Comparison of ENCODE assay signal across 14 mouse cellular contexts in the genomic region with DNA sequence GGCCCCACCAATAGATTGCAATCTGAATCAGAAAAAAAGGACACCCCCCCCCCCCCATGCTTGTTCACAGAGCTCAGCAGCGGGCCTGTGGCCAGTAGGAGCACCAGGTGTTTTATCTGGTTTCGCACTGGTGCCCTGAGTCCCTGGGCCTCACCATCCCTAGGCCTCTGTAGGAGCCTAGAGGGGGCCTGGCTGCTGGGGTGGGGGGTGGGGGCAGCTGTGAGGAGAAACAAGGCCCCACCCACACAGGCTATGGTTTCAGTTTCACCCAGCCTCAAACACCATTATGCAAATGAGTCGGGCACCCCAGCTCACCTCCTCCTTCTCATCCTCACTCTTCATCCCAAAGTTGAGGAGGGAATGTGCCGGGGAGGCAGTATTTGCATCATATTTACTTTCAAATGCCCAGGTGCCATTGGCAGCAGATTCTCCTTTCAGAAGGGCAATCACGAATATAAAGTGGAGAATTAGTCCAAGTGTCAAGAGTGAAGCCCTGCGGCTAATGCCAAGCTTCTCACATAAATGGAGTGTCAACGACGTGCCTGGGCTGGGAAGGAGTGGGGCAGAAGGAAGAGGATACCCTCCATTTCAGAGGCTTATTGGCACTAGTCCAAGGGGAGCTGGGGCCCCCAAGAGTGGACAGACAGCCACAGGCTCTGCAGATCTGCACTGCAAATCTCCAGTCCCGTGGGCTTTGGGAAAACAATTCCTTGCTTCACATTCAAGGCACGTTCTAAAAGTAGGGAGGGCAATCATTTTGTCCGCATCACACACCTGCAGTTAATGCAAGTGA.
A peak's percentile ranks its signal among the peaks of the same experiment; 100 is the strongest.
DNase-seq lines count a peak whose midpoint lies in the region; ATAC-seq and TF ChIP-seq lines count a peak whose summit lies in the region.
"Had no signal": no experiment of that assay in that cellular context is flagged by ENCODE, and none has a peak within 500 bp of the region (broad histone marks: within the 10 kb centered on the region; RNA-seq: fewer than 3 reads in every experiment).

No protein-coding gene starts in this region.

- no peaks in the 10 kb centered on the region for H3K36me3 ChIP-seq in kidney, embryonic 15.5 days
- H3K36me3 ChIP-seq: embryonic facial prominence, embryonic 15.5 days; midbrain, embryonic 12.5 days had no signal

- H3K9me3 ChIP-seq in kidney, embryonic 15.5 days (replicated peaks) = no peaks in the 10 kb centered on the region
- H3K9me3 ChIP-seq: embryonic facial prominence, embryonic 15.5 days; midbrain, embryonic 12.5 days had no signal

- peak; percentile 58 for ATAC-seq in kidney, embryonic 15.5 days (replicated peaks; ENCODE audit: low FRiP score)

- 0 out of 2 replicates have a peak overlapping the region, but pooled peaks have one; percentile 1 for H3K4me2 ChIP-seq in kidney, embryonic 15.5 days
- H3K4me2 ChIP-seq: embryonic facial prominence, embryonic 15.5 days; midbrain, embryonic 12.5 days had no signal

- WGBS in kidney, embryonic 15.5 days = 32% methylated on average over 11 of the region's 11 CpGs

- intact Hi-C loops in gastrocnemius, adult 2 months (cut with DNase I) = no loop called here

- H3K4me3 ChIP-seq in gastrocnemius, adult 2 months = peak overlapping the region; percentile 53
- H3K4me3 ChIP-seq in kidney, embryonic 15.5 days (replicated peaks) = no peak overlapping the region
- H3K4me3 ChIP-seq: embryonic facial prominence, embryonic 15.5 days; midbrain, embryonic 12.5 days had no signal

- H3K9ac ChIP-seq in kidney, embryonic 15.5 days = no peak overlapping the region
- H3K9ac ChIP-seq: embryonic facial prominence, embryonic 15.5 days; midbrain, embryonic 12.5 days had no signal

- H3K27ac ChIP-seq in gastrocnemius, adult 2 months = peak overlapping the region; percentile 43
- H3K27ac ChIP-seq in kidney, embryonic 15.5 days = no peak overlapping the region
- H3K27ac ChIP-seq: embryonic facial prominence, embryonic 15.5 days; midbrain, embryonic 12.5 days had no signal

- H3K27me3 ChIP-seq in kidney, embryonic 15.5 days = peaks cover 13% of the 10 kb centered on the region; the same call in 1 of the 2 replicates

- DNase-seq in gastrocnemius, adult 2 months = no peak
- DNase-seq in gastrocnemius, postnatal 25 days = no peak
- no peak for DNase-seq in kidney, postnatal 4 days
- peak; percentile 31 for DNase-seq in thymus, postnatal 0 days (ENCODE audit: low spot score)
- no peak for DNase-seq in thymus, postnatal 36 days
- no peak for DNase-seq in natural killer cell, adult 2 months (ENCODE audit: low spot score in 2 of 2)
- no peak for DNase-seq in ovary, postnatal 10 days (ENCODE audit: low spot score)
- DNase-seq: adrenal gland, postnatal 36 days; cerebellum, adult 9-11 months; liver; thymus, postnatal 14 days had no signal

- H3K4me1 ChIP-seq in kidney, embryonic 15.5 days = peaks cover 32% of the 10 kb centered on the region

- TF ChIP-seq CTCF in gastrocnemius, adult 2 months (IDR thresholded peaks at IDR 0.05) = no peak
